Mouse (Mus musculus): Measurements from ENCODE around the gene Clec3b. TPM values are rescaled to one million over a fixed set of nuclear protein-coding genes. Genes with fewer than 3 reads are reported as not detected.

The Clec3b gene
- polyA plus RNA-seq, 1 experiment from 2014 or later = not detected

DNA sequence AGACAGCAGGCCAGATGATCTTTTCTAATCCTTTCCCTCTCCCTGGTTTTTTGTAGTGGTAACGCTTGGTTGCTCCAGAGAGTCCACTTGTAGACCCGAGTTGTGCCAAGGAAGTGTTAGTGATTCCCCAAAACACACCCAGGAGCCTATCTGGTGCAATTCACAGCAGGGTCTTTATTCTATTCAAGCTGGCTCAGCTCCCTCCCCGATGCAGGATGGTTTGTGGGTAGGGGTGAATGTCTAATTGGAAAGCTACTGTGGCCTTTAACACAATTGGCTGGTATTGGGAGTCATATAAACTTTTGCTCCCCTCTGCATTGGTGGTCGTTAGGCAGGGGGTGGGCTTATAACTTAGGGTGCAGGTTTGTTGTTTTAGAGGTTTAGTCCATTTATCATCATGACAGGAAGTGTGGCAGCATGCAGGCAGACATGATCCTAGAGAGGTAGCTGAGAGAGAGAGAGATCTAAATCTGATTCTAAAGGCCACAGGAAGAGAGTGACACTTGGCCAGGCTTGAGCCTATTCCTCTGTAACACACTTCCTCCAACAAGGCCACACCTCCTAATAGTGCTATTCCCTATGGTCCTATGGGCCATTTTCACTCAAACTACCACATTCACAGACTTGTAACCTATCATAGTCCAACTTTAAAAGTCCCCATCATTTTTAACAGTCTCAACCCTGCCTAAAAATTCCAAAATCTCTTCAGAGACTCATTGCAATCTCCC, 10.7 kb upstream of the Clec3b start:
- H3K9ac ChIP-seq (ENCODE audit: low read depth, low read length) = no peak overlapping the region
- no peak for ATAC-seq (ENCODE audit: low FRiP score)
- no peaks in the 10 kb centered on the region for H3K9me3 ChIP-seq (ENCODE audit: control insufficient read depth, low read length)
- H3K4me1 ChIP-seq (replicated peaks; ENCODE audit: control insufficient read depth, insufficient read depth, low read length) = no peaks in the 10 kb centered on the region
- H3K4me3 ChIP-seq (ENCODE audit: low read depth, low read length) = no peak overlapping the region
- WGBS = 90% methylated on average over 4 of the region's 4 CpGs
- H3K4me2 ChIP-seq (replicated peaks; ENCODE audit: low read depth, low read length) = no peak overlapping the region
- no peak for DNase-seq (ENCODE audit: low spot score)
- H3K36me3 ChIP-seq (ENCODE audit: control insufficient read depth, insufficient read depth, low read length) = peaks cover 8% of the 10 kb centered on the region
- no peaks in the 10 kb centered on the region for H3K27me3 ChIP-seq (ENCODE audit: control insufficient read depth, insufficient read depth, low read length)
- H3K27ac ChIP-seq (ENCODE audit: low read depth, low read length) = no peak overlapping the region

DNA sequence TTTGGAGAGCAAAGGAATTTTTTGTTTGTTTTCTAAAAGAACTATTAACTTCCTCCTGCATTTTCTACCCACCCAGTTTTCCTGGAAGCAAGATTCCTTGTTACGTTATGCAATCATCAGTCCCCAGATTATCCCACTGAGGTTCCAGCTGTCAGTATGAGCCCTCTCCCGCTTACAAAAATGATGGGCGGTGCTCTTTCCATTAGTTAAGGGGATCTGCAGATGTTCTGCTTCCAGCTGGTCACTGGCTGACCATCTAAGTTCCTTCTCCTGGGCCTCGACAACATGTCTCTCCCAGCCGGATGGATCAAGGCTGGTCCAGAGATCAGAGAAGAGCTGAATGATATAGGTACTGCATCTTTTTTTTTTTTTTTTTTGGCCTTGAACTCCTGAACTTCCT, 2.3 kb upstream of the Clec3b start:
- H3K4me3 ChIP-seq (ENCODE audit: low read depth, low read length) = no peak overlapping the region
- DNase-seq (ENCODE audit: low spot score) (no peak), ATAC-seq (ENCODE audit: low FRiP score) (no peak)
- no peaks in the 10 kb centered on the region for H3K4me1 ChIP-seq (replicated peaks; ENCODE audit: control insufficient read depth, insufficient read depth, low read length)
- no peak overlapping the region for H3K27ac ChIP-seq (ENCODE audit: low read depth, low read length)
- H3K36me3 ChIP-seq (ENCODE audit: control insufficient read depth, insufficient read depth, low read length) = no peaks in the 10 kb centered on the region
- no peaks in the 10 kb centered on the region for H3K27me3 ChIP-seq (ENCODE audit: control insufficient read depth, insufficient read depth, low read length)
- no peak overlapping the region for H3K9ac ChIP-seq (ENCODE audit: low read depth, low read length)
- no peak overlapping the region for H3K4me2 ChIP-seq (replicated peaks; ENCODE audit: low read depth, low read length)
- WGBS = 81% methylated on average over 5 of the region's 5 CpGs
- no peaks in the 10 kb centered on the region for H3K9me3 ChIP-seq (ENCODE audit: control insufficient read depth, low read length)

DNA sequence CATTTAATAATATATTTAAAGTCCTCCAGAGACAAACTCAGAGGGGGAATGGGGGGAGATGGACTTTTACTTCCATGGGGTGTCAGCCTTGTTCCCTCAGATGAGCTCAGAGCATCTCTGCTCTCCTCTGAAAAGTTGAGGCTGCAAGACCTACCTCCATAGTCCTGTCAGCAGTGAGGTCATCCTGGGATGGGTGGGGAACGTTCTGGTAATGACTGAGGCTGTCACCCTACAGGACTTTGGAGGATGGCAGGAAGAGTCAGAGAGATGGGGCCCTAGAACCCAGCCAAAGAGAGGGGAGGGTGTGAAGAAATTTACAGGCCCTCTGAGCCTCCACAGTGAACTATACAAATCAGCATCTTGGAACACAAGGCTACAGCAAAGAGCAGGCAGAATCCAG, 815 bp downstream of the Clec3b start:
- H3K27me3 ChIP-seq (ENCODE audit: control insufficient read depth, insufficient read depth, low read length) = no peaks in the 10 kb centered on the region
- ATAC-seq (ENCODE audit: low FRiP score) (no peak), DNase-seq (ENCODE audit: low spot score) (no peak)
- no peak overlapping the region for H3K9ac ChIP-seq (ENCODE audit: low read depth, low read length)
- H3K4me2 ChIP-seq (replicated peaks; ENCODE audit: low read depth, low read length) = no peak overlapping the region
- WGBS = 67% methylated on average over 1 of the region's 1 CpGs
- no peaks in the 10 kb centered on the region for H3K4me1 ChIP-seq (replicated peaks; ENCODE audit: control insufficient read depth, insufficient read depth, low read length)
- no peaks in the 10 kb centered on the region for H3K36me3 ChIP-seq (ENCODE audit: control insufficient read depth, insufficient read depth, low read length)
- no peaks in the 10 kb centered on the region for H3K9me3 ChIP-seq (ENCODE audit: control insufficient read depth, low read length)
- no peak overlapping the region for H3K4me3 ChIP-seq (ENCODE audit: low read depth, low read length)
- H3K27ac ChIP-seq (ENCODE audit: low read depth, low read length) = no peak overlapping the region

DNA sequence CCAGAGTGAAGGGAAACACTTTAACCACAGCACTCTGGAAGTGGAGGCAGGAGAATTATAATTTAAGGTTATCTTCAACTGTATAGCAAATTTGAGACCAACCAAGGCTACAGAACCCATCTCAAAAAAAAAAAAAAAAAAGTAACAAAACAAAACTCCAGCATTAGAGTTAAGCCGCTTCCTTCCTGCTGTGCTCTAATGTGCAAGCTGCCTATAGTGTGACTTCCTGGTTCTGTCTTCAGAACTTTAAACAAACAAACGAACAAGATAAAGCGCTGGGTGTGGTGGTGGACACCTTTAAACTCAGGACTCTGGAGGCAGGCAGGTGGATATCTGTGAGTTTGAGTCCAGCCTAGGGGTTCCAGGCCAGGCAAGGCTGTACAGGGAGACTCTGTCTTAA, 1.3 kb downstream of the Clec3b start:
- DNase-seq (ENCODE audit: low spot score) (no peak), ATAC-seq (ENCODE audit: low FRiP score) (no peak)
- no peak overlapping the region for H3K4me2 ChIP-seq (replicated peaks; ENCODE audit: low read depth, low read length)
- no peak overlapping the region for H3K27ac ChIP-seq (ENCODE audit: low read depth, low read length)
- 80% methylated on average over 3 of the region's 3 CpGs for WGBS
- H3K9me3 ChIP-seq (ENCODE audit: control insufficient read depth, low read length) = no peaks in the 10 kb centered on the region
- H3K36me3 ChIP-seq (ENCODE audit: control insufficient read depth, insufficient read depth, low read length) = no peaks in the 10 kb centered on the region
- no peaks in the 10 kb centered on the region for H3K27me3 ChIP-seq (ENCODE audit: control insufficient read depth, insufficient read depth, low read length)
- no peak overlapping the region for H3K9ac ChIP-seq (ENCODE audit: low read depth, low read length)
- no peak overlapping the region for H3K4me3 ChIP-seq (ENCODE audit: low read depth, low read length)
- no peaks in the 10 kb centered on the region for H3K4me1 ChIP-seq (replicated peaks; ENCODE audit: control insufficient read depth, insufficient read depth, low read length)

DNA sequence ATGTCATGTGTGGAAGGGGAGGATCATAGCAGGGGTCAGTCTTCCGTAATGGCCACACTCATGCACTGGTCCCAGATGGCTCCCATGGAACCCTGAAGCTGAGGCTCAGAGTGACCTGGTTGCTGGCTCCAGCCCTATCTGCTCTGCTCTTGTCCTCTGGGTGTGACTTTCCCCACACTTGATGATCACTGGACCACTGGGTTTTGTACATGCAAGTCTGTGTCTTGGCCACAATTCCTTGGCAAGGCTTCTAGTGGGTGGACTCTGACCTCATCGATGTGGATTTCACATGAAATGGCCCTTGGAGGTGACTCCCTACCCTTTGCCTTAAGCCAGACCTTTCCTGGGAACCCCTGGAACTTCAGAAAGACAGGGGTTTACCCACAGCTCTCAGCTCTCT, 2.4 kb downstream of the Clec3b start:
- Histone ChIP-seq H3K4me2 (replicated peaks; ENCODE audit: low read depth, low read length) (no peak overlapping the region), H3K36me3 (ENCODE audit: control insufficient read depth, insufficient read depth, low read length) (no peaks in the 10 kb centered on the region), H3K4me3 (ENCODE audit: low read depth, low read length) (no peak overlapping the region), H3K27me3 (ENCODE audit: control insufficient read depth, insufficient read depth, low read length) (no peaks in the 10 kb centered on the region), H3K9me3 (ENCODE audit: control insufficient read depth, low read length) (no peaks in the 10 kb centered on the region), H3K4me1 (replicated peaks; ENCODE audit: control insufficient read depth, insufficient read depth, low read length) (no peaks in the 10 kb centered on the region), H3K27ac (ENCODE audit: low read depth, low read length) (no peak overlapping the region), H3K9ac (ENCODE audit: low read depth, low read length) (no peak overlapping the region)
- no peak for ATAC-seq (ENCODE audit: low FRiP score)
- DNase-seq (ENCODE audit: low spot score) = no peak
- 79% methylated on average over 2 of the region's 2 CpGs for WGBS

DNA sequence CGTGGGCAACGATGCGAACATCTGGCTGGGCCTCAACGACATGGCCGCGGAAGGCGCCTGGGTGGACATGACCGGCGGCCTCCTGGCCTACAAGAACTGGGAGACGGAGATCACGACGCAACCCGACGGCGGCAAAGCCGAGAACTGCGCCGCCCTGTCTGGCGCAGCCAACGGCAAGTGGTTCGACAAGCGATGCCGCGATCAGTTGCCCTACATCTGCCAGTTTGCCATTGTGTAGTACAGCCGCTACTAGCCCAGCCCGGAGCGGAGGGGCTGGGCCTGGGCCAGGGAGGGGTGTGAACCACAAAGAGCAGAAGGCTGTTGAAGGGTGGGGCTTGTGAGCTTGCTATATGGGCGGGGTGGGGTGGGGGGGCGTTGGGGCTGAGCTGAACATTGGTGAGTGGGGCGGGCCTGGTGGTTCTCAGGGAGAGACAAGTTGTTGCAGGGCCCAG, 6.2 kb downstream of the Clec3b start:
- H3K4me3 ChIP-seq (ENCODE audit: low read depth, low read length) = 0 out of 2 replicates have a peak overlapping the region, but pooled peaks have one; percentile 2

DNA sequence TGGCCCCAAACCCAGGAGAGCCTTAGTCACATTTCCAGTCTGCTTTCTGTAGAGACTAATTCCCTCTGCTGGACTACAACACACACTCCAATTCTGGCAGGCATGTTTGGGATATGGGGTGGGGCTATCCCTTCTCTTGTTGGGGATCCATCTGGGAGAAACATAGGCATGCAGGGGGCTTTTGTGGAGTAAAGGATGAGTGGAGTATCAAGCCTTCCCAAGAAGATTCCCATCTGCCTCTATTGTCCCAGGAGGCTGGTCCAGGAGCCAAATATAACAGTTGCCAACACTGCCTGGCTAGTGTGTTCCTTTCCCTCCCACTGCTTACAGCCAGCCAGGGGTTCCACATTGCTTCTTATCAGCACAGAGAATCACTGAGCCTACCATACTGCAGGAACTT, 7.0 kb downstream of the Clec3b start:
- DNase-seq (ENCODE audit: low spot score) = no peak

More for the DNA sequence above, 6.2 kb downstream of the Clec3b start:
- no peak overlapping the region for H3K27ac ChIP-seq (ENCODE audit: low read depth, low read length)
- H3K9ac ChIP-seq (ENCODE audit: low read depth, low read length) = no peak overlapping the region
- H3K9me3 ChIP-seq (ENCODE audit: control insufficient read depth, low read length) = no peaks in the 10 kb centered on the region
- ATAC-seq (ENCODE audit: low FRiP score) (peak; percentile 72; the same call in 1 of the 2 replicates), DNase-seq (ENCODE audit: low spot score) (peak; percentile 32)
- no peak overlapping the region for H3K4me2 ChIP-seq (replicated peaks; ENCODE audit: low read depth, low read length)
- no peaks in the 10 kb centered on the region for H3K36me3 ChIP-seq (ENCODE audit: control insufficient read depth, insufficient read depth, low read length)
- H3K4me1 ChIP-seq (replicated peaks; ENCODE audit: control insufficient read depth, insufficient read depth, low read length) = no peaks in the 10 kb centered on the region
- 24% methylated on average over 30 of the region's 30 CpGs for WGBS
- no peaks in the 10 kb centered on the region for H3K27me3 ChIP-seq (ENCODE audit: control insufficient read depth, insufficient read depth, low read length)

DNA sequence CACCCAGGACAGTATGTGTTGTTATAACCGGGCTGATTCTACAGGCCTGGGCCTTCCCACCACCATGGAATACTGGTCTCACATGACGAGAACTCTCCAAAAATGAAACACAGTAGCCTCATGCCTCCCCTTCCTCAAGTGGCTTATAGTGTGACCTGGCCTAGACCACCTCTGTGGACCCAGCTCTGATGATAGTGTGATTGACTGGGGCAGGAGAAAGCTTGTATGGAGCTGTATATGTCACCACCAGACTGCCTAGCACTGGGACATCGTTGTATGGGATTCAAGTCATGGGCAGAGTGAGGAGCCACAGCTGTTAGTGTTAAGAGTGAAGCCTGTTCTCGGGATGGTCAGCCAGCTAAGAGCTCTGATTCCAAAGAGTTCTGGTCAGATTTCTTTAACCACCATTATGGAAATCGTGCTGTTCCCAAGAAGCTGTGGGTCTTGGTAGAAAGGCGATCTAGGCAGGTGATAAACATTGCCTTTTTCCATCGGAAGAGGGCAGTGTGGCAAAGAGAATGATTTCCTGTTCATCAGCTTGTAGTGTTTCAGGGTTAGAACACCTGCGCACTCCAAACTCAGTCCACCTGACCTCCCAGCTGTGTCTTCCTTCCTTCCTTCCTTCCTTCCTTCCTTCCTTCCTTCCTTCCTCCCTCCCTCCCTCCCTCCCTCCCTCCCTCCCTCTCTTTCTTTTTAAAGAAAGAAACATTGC, 7.5 kb downstream of the Clec3b start:
- H3K27me3 ChIP-seq (ENCODE audit: control insufficient read depth, insufficient read depth, low read length) = no peaks in the 10 kb centered on the region
- no peak overlapping the region for H3K4me2 ChIP-seq (replicated peaks; ENCODE audit: low read depth, low read length)
- no peaks in the 10 kb centered on the region for H3K36me3 ChIP-seq (ENCODE audit: control insufficient read depth, insufficient read depth, low read length)
- H3K27ac ChIP-seq (ENCODE audit: low read depth, low read length) = no peak overlapping the region
- no peak overlapping the region for H3K9ac ChIP-seq (ENCODE audit: low read depth, low read length)
- no peaks in the 10 kb centered on the region for H3K4me1 ChIP-seq (replicated peaks; ENCODE audit: control insufficient read depth, insufficient read depth, low read length)
- no peak overlapping the region for H3K4me3 ChIP-seq (ENCODE audit: low read depth, low read length)
- DNase-seq (ENCODE audit: low spot score) = peak; percentile 46
- 61% methylated on average over 8 of the region's 8 CpGs for WGBS
- no peak for ATAC-seq (ENCODE audit: low FRiP score)
- H3K9me3 ChIP-seq (ENCODE audit: control insufficient read depth, low read length) = no peaks in the 10 kb centered on the region

More for the DNA sequence above, 7.0 kb downstream of the Clec3b start:
- H3K4me2 ChIP-seq (replicated peaks; ENCODE audit: low read depth, low read length) = no peak overlapping the region
- H3K36me3 ChIP-seq (ENCODE audit: control insufficient read depth, insufficient read depth, low read length) = no peaks in the 10 kb centered on the region
- no peaks in the 10 kb centered on the region for H3K9me3 ChIP-seq (ENCODE audit: control insufficient read depth, low read length)
- H3K27me3 ChIP-seq (ENCODE audit: control insufficient read depth, insufficient read depth, low read length) = no peaks in the 10 kb centered on the region
- H3K9ac ChIP-seq (ENCODE audit: low read depth, low read length) = no peak overlapping the region
- no peak for ATAC-seq (ENCODE audit: low FRiP score)
- no peak overlapping the region for H3K4me3 ChIP-seq (ENCODE audit: low read depth, low read length)
- H3K27ac ChIP-seq (ENCODE audit: low read depth, low read length) = no peak overlapping the region
- no peaks in the 10 kb centered on the region for H3K4me1 ChIP-seq (replicated peaks; ENCODE audit: control insufficient read depth, insufficient read depth, low read length)

DNA sequence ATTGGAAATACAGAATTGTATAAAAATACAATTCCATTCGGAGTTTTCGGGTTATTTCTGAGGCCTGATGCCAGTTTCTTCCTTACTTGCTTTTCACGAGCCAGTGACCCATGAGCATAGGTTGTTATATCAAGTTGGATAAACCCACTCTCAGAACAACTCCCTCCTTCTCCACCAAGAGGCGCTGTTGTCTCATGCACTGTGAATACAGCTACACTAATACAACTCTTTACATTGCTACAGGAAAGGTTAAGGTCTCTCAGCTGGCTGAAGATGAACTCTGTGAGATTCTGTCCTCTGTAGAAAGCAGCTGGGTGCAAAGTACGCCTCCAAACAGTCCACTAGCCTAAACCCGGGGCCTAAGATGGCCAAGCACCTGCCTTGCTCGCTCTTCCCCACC, 8.6 kb downstream of the Clec3b start:
- Histone ChIP-seq H3K9me3 (ENCODE audit: control insufficient read depth, low read length) (no peaks in the 10 kb centered on the region), H3K27me3 (ENCODE audit: control insufficient read depth, insufficient read depth, low read length) (no peaks in the 10 kb centered on the region), H3K4me3 (ENCODE audit: low read depth, low read length) (no peak overlapping the region), H3K4me2 (replicated peaks; ENCODE audit: low read depth, low read length) (no peak overlapping the region), H3K27ac (ENCODE audit: low read depth, low read length) (no peak overlapping the region), H3K4me1 (replicated peaks; ENCODE audit: control insufficient read depth, insufficient read depth, low read length) (no peaks in the 10 kb centered on the region), H3K36me3 (ENCODE audit: control insufficient read depth, insufficient read depth, low read length) (no peaks in the 10 kb centered on the region), H3K9ac (ENCODE audit: low read depth, low read length) (no peak overlapping the region)
- ATAC-seq (ENCODE audit: low FRiP score) (no peak), DNase-seq (ENCODE audit: low spot score) (peak; percentile 75)
- WGBS = 67% methylated on average over 7 of the region's 7 CpGs
